Mouse (Mus musculus) neural tube, embryonic 12.5 days (tissue): ENCODE results near the gene Msh6. TPM values are rescaled to one million over a fixed set of nuclear protein-coding genes. Genes with fewer than 3 reads are reported as not detected.
"Not testable (repeated sequence)": the region's sequence is repeated elsewhere in the genome, so short reads cannot be mapped to it uniquely, and the experiment has no call there.

ENCODE experiments used
- ATAC-seq: fragments of 200-750 bp; cut with Nextera tagmentation; 2 replicates; pipeline ENCODE4 v1.8.0; 2017; ENCODE audit warnings: low read depth, mild to moderate bottlenecking, moderate TSS enrichment, moderate library complexity; ENCODE audit not compliant: low FRiP score
- H3K27ac ChIP-seq: fragments of 300-500 bp; sonication (generic); 2 replicates; pipeline ENCODE4 v1.5.1; 2016
- H3K27me3 ChIP-seq: fragments of 300-500 bp; sonication (generic); replicated peaks from 2 replicates; pipeline ENCODE4 v1.6.1; 2016; ENCODE audit warnings: mild to moderate bottlenecking
- H3K36me3 ChIP-seq: fragments of 300-500 bp; sonication (generic); 2 replicates; pipeline ENCODE4 v1.6.1; 2016; ENCODE audit warnings: mild to moderate bottlenecking
- H3K4me1 ChIP-seq: fragments of 300-500 bp; sonication (generic); 2 replicates; pipeline ENCODE4 v1.6.1; 2016
- H3K4me2 ChIP-seq: fragments of 300-500 bp; sonication (generic); replicated peaks from 2 replicates; pipeline ENCODE4 v1.6.1; 2016; ENCODE audit warnings: mild to moderate bottlenecking
- H3K4me3 ChIP-seq: fragments of 300-500 bp; sonication (generic); 2 replicates; pipeline ENCODE4 v1.5.1; 2016
- H3K9ac ChIP-seq: fragments of 300-500 bp; sonication (generic); 2 replicates; pipeline ENCODE4 v1.6.1; 2016; ENCODE audit warnings: mild to moderate bottlenecking
- H3K9me3 ChIP-seq: fragments of 300-500 bp; sonication (generic); 2 replicates; pipeline ENCODE4 v1.6.1; 2016; ENCODE audit warnings: mild to moderate bottlenecking
- WGBS: fragments of 180-500 bp; shearing (Covaris S2); methylation state at CpG from one replicate; pipeline ENCODE4 v1.1.7; 2016; 5-methylcytosine and 5-hydroxymethylcytosine counted together
- polyA plus RNA-seq: library from polyadenylated mRNA; unstranded; fragments of >200 nt; fragmentation: Nextera tagmentation; extraction: Ambion mirVana; gene quantifications from 2 replicates; pipeline ENCODE4 v1.2.1, GENCODE M21; 2016

Msh6 gene
- polyA plus RNA-seq, 1 experiment from 2014 or later, result 51.4 TPM

- Histone ChIP-seq H3K4me3 (no peak overlapping the region), H3K4me1 (no peaks in the 10 kb centered on the region), H3K9ac (no peak overlapping the region), H3K4me2 (no peak overlapping the region), H3K36me3 (peaks cover 61% of the 10 kb centered on the region), H3K9me3 (no peaks in the 10 kb centered on the region), H3K27me3 (no peaks in the 10 kb centered on the region), H3K27ac (no peak overlapping the region)
- no peak for ATAC-seq
- WGBS, result 90% methylated on average over 8 of the region's 8 CpGs
These were observed 11.1 kb downstream of the Msh6 start for GRCm38 (mm10) chr17:87985916-87986315.

GRCm38 (mm10) chr17:87987507-87987906 lies 12.6 kb downstream of the Msh6 start:
- no peaks in the 10 kb centered on the region for H3K4me1 ChIP-seq
- WGBS, result 77% methylated on average over 6 of the region's 6 CpGs
- H3K36me3 ChIP-seq, result peaks cover 75% of the 10 kb centered on the region
- H3K27me3 ChIP-seq, result no peaks in the 10 kb centered on the region
- H3K9me3 ChIP-seq, result no peaks in the 10 kb centered on the region
- no peak overlapping the region for H3K27ac ChIP-seq
- no peak overlapping the region for H3K4me2 ChIP-seq
- H3K4me3 ChIP-seq, result no peak overlapping the region
- H3K9ac ChIP-seq, result no peak overlapping the region
- no peak for ATAC-seq

DNA sequence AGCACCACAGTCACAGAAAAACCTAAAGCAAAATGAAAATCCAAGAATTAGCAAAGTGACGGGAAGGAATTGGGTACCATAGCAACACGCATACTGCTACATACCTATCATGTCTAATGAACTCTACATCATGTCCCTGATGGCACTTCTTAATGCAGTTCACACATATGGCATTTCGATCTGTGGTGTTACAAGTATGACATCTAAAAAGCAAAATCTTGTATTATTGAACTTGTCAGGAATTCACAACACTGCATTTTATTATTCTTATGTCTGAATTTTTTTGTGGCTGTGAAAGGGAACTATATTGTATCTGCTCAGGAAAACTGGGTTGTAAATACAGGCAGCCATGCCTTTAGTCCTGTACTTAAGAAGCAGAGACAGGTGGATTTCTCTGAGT lies 17.3 kb downstream of the Msh6 start:
- Histone ChIP-seq H3K4me2 (no peak overlapping the region), H3K4me3 (no peak overlapping the region), H3K9ac (no peak overlapping the region), H3K36me3 (peaks cover 74% of the 10 kb centered on the region), H3K4me1 (no peaks in the 10 kb centered on the region), H3K27me3 (no peaks in the 10 kb centered on the region), H3K9me3 (no peaks in the 10 kb centered on the region), H3K27ac (no peak overlapping the region)
- WGBS, result 91% methylated on average over 3 of the region's 3 CpGs
- no peak for ATAC-seq

DNA sequence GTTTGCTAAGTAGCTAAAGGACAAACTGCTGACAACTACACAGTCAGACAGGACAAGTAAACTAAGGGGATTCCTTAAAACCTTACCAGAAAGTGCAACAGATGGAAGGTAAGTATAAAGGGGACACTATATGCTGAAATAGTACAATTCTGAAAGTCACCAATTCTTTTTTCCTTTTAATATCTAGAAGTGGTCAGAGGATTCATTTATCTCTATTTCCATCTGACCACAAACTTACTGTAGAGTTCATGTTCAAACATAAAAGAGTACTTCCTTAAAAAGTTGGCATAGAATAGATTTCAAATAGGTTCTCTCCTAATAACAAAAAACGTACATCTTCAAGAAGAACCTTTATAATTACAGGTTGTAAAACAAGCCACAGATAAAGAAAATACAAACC lies 18.5 kb downstream of the Msh6 start:
- Histone ChIP-seq H3K36me3 (peaks cover 76% of the 10 kb centered on the region), H3K27me3 (no peaks in the 10 kb centered on the region), H3K4me2 (no peak overlapping the region), H3K9me3 (no peaks in the 10 kb centered on the region), H3K27ac (no peak overlapping the region), H3K4me1 (no peaks in the 10 kb centered on the region), H3K4me3 (no peak overlapping the region), H3K9ac (no peak overlapping the region)
- WGBS, result 92% methylated on average over 1 of the region's 1 CpGs
- no peak for ATAC-seq

- Histone ChIP-seq H3K9me3 (no peaks in the 10 kb centered on the region), H3K27me3 (no peaks in the 10 kb centered on the region), H3K4me1 (no peaks in the 10 kb centered on the region), H3K4me2 (no peak overlapping the region), H3K36me3 (peaks cover 80% of the 10 kb centered on the region), H3K9ac (no peak overlapping the region), H3K27ac (no peak overlapping the region), H3K4me3 (no peak overlapping the region)
- WGBS, result 94% methylated on average over 4 of the region's 4 CpGs
- no peak for ATAC-seq
These were observed 22.9 kb downstream of the Msh6 start for GRCm38 (mm10) chr17:87997808-87998207.

- Histone ChIP-seq H3K27me3 (no peaks in the 10 kb centered on the region), H3K4me2 (no peak overlapping the region), H3K4me3 (no peak overlapping the region), H3K27ac (no peak overlapping the region), H3K9me3 (no peaks in the 10 kb centered on the region), H3K4me1 (no peaks in the 10 kb centered on the region), H3K36me3 (peaks cover 68% of the 10 kb centered on the region), H3K9ac (no peak overlapping the region)
- no peak for ATAC-seq
- 100% methylated on average over 1 of the region's 1 CpGs for WGBS
These were observed 30.0 kb downstream of the Msh6 start for GRCm38 (mm10) chr17:88004892-88005291.

GRCm38 (mm10) chr17:88006956-88007355 lies 32.1 kb downstream of the Msh6 start:
- WGBS, result 91% methylated on average over 8 of the region's 8 CpGs
- Histone ChIP-seq H3K9ac (no peak overlapping the region), H3K36me3 (peaks cover 72% of the 10 kb centered on the region), H3K27me3 (no peaks in the 10 kb centered on the region), H3K4me2 (no peak overlapping the region), H3K4me1 (no peaks in the 10 kb centered on the region), H3K9me3 (no peaks in the 10 kb centered on the region), H3K27ac (no peak overlapping the region), H3K4me3 (no peak overlapping the region)
- no peak for ATAC-seq

GRCm38 (mm10) chr17:88014456-88014855 lies 39.6 kb downstream of the Msh6 start:
- ATAC-seq, result no peak
- peaks cover 49% of the 10 kb centered on the region for H3K36me3 ChIP-seq

DNA sequence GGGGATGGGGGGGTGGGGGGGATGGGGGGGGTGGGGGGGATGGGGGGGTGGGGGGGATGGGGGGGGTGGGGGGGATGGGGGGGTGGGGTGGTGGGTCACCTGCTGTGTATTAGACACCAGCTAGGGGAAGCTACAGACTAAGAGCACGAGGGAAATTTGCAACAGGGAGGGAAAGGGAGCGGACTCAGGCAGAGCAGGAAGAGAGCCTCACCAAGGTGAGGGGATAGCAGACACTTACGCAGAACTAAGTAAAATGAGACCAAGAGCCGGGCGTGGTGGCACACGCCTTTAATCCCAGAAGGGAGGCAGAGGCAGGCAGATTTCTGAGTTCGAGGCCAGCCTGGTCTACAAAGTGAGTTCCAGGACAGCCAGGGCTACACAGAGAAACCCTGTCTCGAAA lies 41.2 kb downstream of the Msh6 start:
- H3K36me3 ChIP-seq, result peaks cover 36% of the 10 kb centered on the region
- not testable (repeated sequence) for H3K27ac ChIP-seq, H3K9me3 ChIP-seq, H3K27me3 ChIP-seq, H3K4me2 ChIP-seq, H3K4me1 ChIP-seq, H3K4me3 ChIP-seq, H3K9ac ChIP-seq, ATAC-seq
- WGBS, result 94% methylated on average over 8 of the region's 8 CpGs

More at GRCm38 (mm10) chr17:88014456-88014855, 39.6 kb downstream of the Msh6 start:
- Histone ChIP-seq H3K27ac (no peak overlapping the region), H3K9me3 (no peaks in the 10 kb centered on the region), H3K4me3 (no peak overlapping the region), H3K4me1 (no peaks in the 10 kb centered on the region), H3K4me2 (no peak overlapping the region), H3K27me3 (no peaks in the 10 kb centered on the region), H3K9ac (no peak overlapping the region)
- 93% methylated on average over 1 of the region's 1 CpGs for WGBS

DNA sequence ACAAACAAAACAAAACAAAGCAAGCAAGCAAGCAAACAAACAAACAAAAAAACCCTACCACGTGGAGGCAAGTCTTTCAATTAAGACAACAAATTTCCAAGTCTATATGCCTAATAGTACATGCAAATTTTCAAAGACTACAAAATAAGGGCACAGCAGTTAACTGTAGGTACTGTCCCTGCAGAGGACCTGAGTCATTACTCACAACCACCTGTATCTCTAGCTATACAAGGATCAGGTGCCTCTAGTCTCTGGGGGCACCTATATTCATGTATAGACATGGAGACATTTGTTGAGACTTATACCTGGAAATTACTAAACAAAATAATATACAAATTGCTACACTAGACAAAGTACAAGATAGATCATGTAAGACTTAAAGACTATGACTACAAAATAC lies 49.1 kb downstream of the Msh6 start:
- H3K9me3 ChIP-seq, result no peaks in the 10 kb centered on the region
- H3K4me1 ChIP-seq, result no peaks in the 10 kb centered on the region
- H3K4me2 ChIP-seq, result no peak overlapping the region
- no peak overlapping the region for H3K9ac ChIP-seq
- no peak overlapping the region for H3K27ac ChIP-seq
- ATAC-seq, result no peak
- no peak overlapping the region for H3K4me3 ChIP-seq
- no peaks in the 10 kb centered on the region for H3K36me3 ChIP-seq
- WGBS, result 95% methylated on average over 1 of the region's 1 CpGs
- H3K27me3 ChIP-seq, result no peaks in the 10 kb centered on the region

GRCm38 (mm10) chr17:88025227-88025626 lies 50.4 kb downstream of the Msh6 start:
- H3K27ac ChIP-seq, result no peak overlapping the region
- 52% methylated on average over 4 of the region's 4 CpGs for WGBS
- H3K9ac ChIP-seq, result no peak overlapping the region
- no peaks in the 10 kb centered on the region for H3K9me3 ChIP-seq
- H3K4me2 ChIP-seq, result no peak overlapping the region
- no peaks in the 10 kb centered on the region for H3K27me3 ChIP-seq
- H3K36me3 ChIP-seq, result no peaks in the 10 kb centered on the region
- H3K4me3 ChIP-seq, result no peak overlapping the region
- H3K4me1 ChIP-seq, result 0 out of 2 replicates have a peak, but pooled peaks cover 3% of the 10 kb centered on the region
- ATAC-seq, result no peak

DNA sequence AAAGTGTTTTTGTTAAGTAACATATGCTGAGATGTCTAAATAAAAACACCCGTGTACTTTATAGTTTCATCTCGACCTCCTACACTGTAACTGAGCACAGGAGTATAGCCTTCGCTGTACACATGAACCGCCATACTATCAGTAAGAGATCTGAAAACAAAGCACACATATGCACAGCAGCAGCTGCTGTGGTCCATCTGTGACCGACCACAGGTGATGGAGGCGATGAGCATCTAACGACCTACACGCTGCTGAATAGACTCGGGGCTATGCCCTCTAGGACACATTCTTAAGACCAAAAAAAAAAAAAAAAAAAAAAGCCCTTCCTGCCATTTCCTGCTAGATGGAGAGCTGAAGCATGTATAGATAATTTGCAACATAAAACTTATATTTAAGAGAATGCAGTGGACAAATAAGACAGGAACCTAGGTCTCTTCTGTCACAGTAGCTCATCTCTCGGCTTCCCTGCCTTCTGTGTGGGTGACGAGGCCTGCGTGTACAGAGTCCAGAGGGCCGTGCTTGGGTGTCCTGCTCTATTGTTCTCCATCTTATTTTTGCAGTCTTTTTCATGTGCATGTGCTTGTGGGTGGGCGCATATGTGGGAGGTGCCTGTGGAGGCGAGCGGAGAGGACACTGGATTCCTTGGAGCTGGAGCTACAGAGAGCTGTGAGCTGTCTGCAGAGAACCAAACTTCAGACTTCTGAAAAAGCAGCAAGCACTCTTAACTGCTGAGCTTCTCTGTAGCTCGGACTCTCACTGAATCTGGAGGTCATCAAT lies 54.5 kb downstream of the Msh6 start:
- no peak for ATAC-seq
- 84% methylated on average over 17 of the region's 17 CpGs for WGBS
- no peak overlapping the region for H3K4me2 ChIP-seq
- H3K36me3 ChIP-seq, result no peaks in the 10 kb centered on the region
- no peaks in the 10 kb centered on the region for H3K27me3 ChIP-seq
- H3K9ac ChIP-seq, result no peak overlapping the region
- no peak overlapping the region for H3K4me3 ChIP-seq
- H3K9me3 ChIP-seq, result no peaks in the 10 kb centered on the region
- H3K27ac ChIP-seq, result no peak overlapping the region
- 0 out of 2 replicates have a peak, but pooled peaks cover 3% of the 10 kb centered on the region for H3K4me1 ChIP-seq

GRCm38 (mm10) chr17:88031755-88032154 lies 56.9 kb downstream of the Msh6 start:
- Histone ChIP-seq H3K27ac (no peak overlapping the region), H3K4me2 (no peak overlapping the region), H3K4me1 (0 out of 2 replicates have a peak, but pooled peaks cover 3% of the 10 kb centered on the region), H3K27me3 (no peaks in the 10 kb centered on the region), H3K9me3 (no peaks in the 10 kb centered on the region), H3K36me3 (no peaks in the 10 kb centered on the region), H3K4me3 (no peak overlapping the region), H3K9ac (no peak overlapping the region)
- ATAC-seq, result no peak
- 92% methylated on average over 5 of the region's 5 CpGs for WGBS
